Mouse (Mus musculus) liver, embryonic 12.5 days (tissue): Measurements from ENCODE around the gene 4933405O20Rik. TPM values are rescaled to one million over a fixed set of nuclear protein-coding genes. Genes with fewer than 3 reads are reported as not detected.

Source experiments
- ATAC-seq: fragments of 200-750 bp; cut with Nextera tagmentation; 2 replicates; pipeline ENCODE4 v1.8.0; 2017; ENCODE audit warnings: moderate number of reproducible peaks, mild to moderate bottlenecking, moderate library complexity
- H3K27ac ChIP-seq: fragments of 300-500 bp; sonication (generic); 2 replicates; pipeline ENCODE4 v1.5.1; 2016; ENCODE audit warnings: mild to moderate bottlenecking
- H3K27me3 ChIP-seq: fragments of 300-500 bp; sonication (generic); replicated peaks from 2 replicates; pipeline ENCODE4 v1.6.1; 2016; ENCODE audit warnings: mild to moderate bottlenecking, moderate library complexity
- H3K36me3 ChIP-seq: fragments of 300-500 bp; sonication (generic); 2 replicates; pipeline ENCODE4 v1.6.1; 2016; ENCODE audit warnings: mild to moderate bottlenecking, moderate library complexity
- H3K4me1 ChIP-seq: fragments of 300-500 bp; sonication (generic); 2 replicates; pipeline ENCODE4 v1.6.1; 2016
- H3K4me2 ChIP-seq: fragments of 300-500 bp; sonication (generic); 2 replicates; pipeline ENCODE4 v1.6.1; 2016; ENCODE audit warnings: mild to moderate bottlenecking, moderate library complexity
- H3K4me3 ChIP-seq: fragments of 300-500 bp; sonication (generic); 2 replicates; pipeline ENCODE4 v1.5.1; 2016; ENCODE audit warnings: mild to moderate bottlenecking, moderate library complexity
- H3K9ac ChIP-seq: fragments of 300-500 bp; sonication (generic); 2 replicates; pipeline ENCODE4 v1.6.1; 2016; ENCODE audit warnings: mild to moderate bottlenecking, moderate library complexity
- H3K9me3 ChIP-seq: fragments of 300-500 bp; sonication (generic); replicated peaks from 2 replicates; pipeline ENCODE4 v1.6.1; 2016; ENCODE audit warnings: mild to moderate bottlenecking, moderate library complexity
- WGBS: fragments of 180-500 bp; shearing (Covaris S2); methylation state at CpG from one replicate; pipeline ENCODE4 v1.1.7; 2016; ENCODE audit not compliant: insufficient replicate concordance; 5-methylcytosine and 5-hydroxymethylcytosine counted together
- polyA plus RNA-seq: library from polyadenylated mRNA; unstranded; fragments of >200 nt; fragmentation: Nextera tagmentation; extraction: Ambion mirVana; gene quantifications from 2 replicates; pipeline ENCODE4 v1.2.1, GENCODE M21; 2016

Gene 4933405O20Rik
- not detected in 2 replicates for polyA plus RNA-seq

DNA sequence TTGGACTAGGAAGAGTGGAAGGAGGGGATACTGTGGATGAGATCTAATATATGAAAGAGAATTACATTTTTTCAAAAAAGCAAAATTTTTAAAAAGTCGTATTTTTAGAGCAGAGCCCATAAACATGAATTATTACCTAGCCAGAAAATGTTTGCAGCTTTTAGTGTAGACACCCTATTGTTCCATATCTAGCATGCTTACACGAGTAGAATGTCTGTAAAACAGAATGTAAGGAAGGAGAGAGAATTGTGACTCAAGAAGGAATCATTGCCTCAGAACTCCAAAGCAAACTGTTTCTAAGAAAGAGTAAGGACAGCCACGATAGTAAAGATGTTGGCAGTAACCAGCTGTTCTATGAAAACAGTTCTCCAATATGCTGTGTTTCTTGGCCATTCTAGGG lies at the start of gene 4933405O20Rik:
4933405O20Rik (plus strand) TSS at position 301 of the 400 bp plus-strand sequence.
- Histone ChIP-seq H3K4me2 (no peak within 1 kb of the TSS), H3K4me3 (no peak within 1 kb of the TSS), H3K36me3 (no peaks in the 10 kb centered on the region), H3K9me3 (no peaks in the 10 kb centered on the region), H3K27me3 (no peaks in the 10 kb centered on the region), H3K4me1 (no peaks in the 10 kb centered on the region), H3K9ac (no peak within 1 kb of the TSS), H3K27ac (no peak within 1 kb of the TSS)
- no peak for ATAC-seq
- WGBS, result 46% methylated on average over 3 of the region's 3 CpGs

DNA sequence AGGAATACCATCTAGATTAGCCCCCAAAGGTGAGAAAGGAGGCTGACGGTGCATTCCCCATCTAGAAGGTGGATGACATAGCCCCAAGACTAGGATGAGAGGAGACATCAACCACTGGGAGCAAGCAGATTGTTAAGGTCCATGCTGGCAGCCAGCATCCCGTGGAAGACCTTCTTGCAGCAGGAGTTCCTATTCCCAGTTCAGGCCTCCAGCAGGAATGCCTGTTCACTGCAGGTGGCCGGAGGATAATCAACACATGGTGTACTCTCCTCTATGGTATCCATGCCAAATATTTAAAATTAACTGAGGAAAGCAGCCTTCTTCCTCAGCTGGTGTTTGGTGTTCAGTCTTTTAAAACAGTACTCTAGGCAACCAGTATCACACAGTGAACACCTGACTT lies 49.4 kb upstream of the 4933405O20Rik start:
- no peaks in the 10 kb centered on the region for H3K36me3 ChIP-seq
- H3K4me2 ChIP-seq, result no peak overlapping the region
- no peaks in the 10 kb centered on the region for H3K27me3 ChIP-seq
- H3K4me1 ChIP-seq, result no peaks in the 10 kb centered on the region
- H3K4me3 ChIP-seq, result no peak overlapping the region
- no peak overlapping the region for H3K9ac ChIP-seq
- WGBS, result 57% methylated on average over 3 of the region's 3 CpGs
- no peak for ATAC-seq
- H3K27ac ChIP-seq, result no peak overlapping the region
- H3K9me3 ChIP-seq, result no peaks in the 10 kb centered on the region

- H3K9ac ChIP-seq, result no peak overlapping the region
- 54% methylated on average over 4 of the region's 4 CpGs for WGBS
- no peak for ATAC-seq
Measured at GRCm38 (mm10) chr7:50551426-50551825, 47.6 kb upstream of the 4933405O20Rik start.

DNA sequence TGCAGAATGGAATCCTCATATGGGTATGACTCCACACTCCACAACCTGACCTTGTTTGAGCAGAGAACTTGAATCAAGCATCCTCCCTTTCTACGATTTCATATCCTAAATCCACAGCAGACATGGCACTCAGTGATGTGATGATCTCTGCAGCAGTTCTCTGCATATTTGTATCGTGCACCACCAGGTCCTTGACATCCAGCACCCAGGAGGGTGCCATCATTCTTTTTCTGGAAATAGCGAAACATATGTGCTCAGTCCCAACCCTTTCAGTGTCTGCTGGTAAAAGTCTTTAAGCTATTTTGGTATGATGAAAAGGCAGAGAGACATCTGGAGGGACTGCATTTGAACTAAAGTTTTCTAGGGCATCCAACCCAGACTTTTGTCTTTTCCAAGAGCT lies 36.3 kb upstream of the 4933405O20Rik start:
- no peaks in the 10 kb centered on the region for H3K9me3 ChIP-seq
- no peak overlapping the region for H3K9ac ChIP-seq
- H3K36me3 ChIP-seq, result no peaks in the 10 kb centered on the region
- ATAC-seq, result no peak
- no peaks in the 10 kb centered on the region for H3K27me3 ChIP-seq
- H3K27ac ChIP-seq, result no peak overlapping the region
- H3K4me3 ChIP-seq, result no peak overlapping the region
- H3K4me1 ChIP-seq, result no peaks in the 10 kb centered on the region
- H3K4me2 ChIP-seq, result no peak overlapping the region
- 61% methylated on average over 3 of the region's 3 CpGs for WGBS

More at GRCm38 (mm10) chr7:50551426-50551825, 47.6 kb upstream of the 4933405O20Rik start:
- Histone ChIP-seq H3K4me3 (no peak overlapping the region), H3K4me2 (no peak overlapping the region), H3K4me1 (no peaks in the 10 kb centered on the region), H3K27me3 (no peaks in the 10 kb centered on the region), H3K9me3 (no peaks in the 10 kb centered on the region), H3K27ac (no peak overlapping the region), H3K36me3 (no peaks in the 10 kb centered on the region)

GRCm38 (mm10) chr7:50573841-50574240 lies 25.1 kb upstream of the 4933405O20Rik start:
- H3K9me3 ChIP-seq, result no peaks in the 10 kb centered on the region
- H3K4me1 ChIP-seq, result no peaks in the 10 kb centered on the region
- ATAC-seq, result no peak
- 61% methylated on average over 7 of the region's 7 CpGs for WGBS
- H3K27ac ChIP-seq, result no peak overlapping the region
- H3K4me2 ChIP-seq, result no peak overlapping the region
- H3K9ac ChIP-seq, result no peak overlapping the region
- no peaks in the 10 kb centered on the region for H3K27me3 ChIP-seq
- no peaks in the 10 kb centered on the region for H3K36me3 ChIP-seq
- H3K4me3 ChIP-seq, result no peak overlapping the region

DNA sequence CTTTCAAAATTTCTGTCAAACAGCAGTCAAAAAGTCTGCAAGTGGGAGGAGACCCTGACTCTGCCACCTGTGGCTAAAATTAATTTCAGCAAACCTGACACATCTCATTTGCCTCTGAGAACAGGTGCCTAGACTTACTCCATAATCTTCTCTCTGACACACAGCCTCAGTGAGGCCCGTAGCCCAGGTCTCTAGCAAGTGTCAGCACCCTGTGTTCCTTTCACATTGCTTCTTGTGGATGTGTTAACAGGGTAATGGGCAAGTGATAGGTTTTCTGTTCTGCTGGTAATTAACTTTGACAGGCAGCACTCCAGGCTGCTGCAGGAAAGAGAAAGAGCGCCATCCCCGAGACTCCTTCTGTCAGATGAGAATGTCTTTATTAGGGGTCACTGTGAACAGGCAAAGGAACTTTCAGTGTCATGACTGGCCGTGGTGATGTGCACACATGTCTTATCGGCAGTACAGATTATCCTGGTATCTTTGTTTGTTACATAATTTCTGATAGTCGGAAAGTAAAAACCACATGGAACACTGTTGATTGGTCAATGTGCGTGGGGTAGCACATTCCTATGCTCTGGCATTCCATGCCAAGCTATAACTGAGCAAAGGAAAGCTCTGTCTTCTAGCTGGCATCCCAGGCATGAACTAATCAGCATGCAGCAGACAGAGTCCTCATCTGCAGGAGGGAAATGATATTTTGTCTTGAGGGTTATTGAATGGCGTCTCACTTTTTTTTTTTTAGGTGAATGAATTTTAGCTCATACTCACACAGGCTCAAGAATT lies 10.2 kb upstream of the 4933405O20Rik start:
- Histone ChIP-seq H3K36me3 (no peaks in the 10 kb centered on the region), H3K4me3 (no peak overlapping the region), H3K9ac (no peak overlapping the region), H3K4me1 (no peaks in the 10 kb centered on the region), H3K27ac (no peak overlapping the region), H3K27me3 (no peaks in the 10 kb centered on the region), H3K9me3 (no peaks in the 10 kb centered on the region), H3K4me2 (no peak overlapping the region)
- no peak for ATAC-seq
- 64% methylated on average over 8 of the region's 8 CpGs for WGBS

DNA sequence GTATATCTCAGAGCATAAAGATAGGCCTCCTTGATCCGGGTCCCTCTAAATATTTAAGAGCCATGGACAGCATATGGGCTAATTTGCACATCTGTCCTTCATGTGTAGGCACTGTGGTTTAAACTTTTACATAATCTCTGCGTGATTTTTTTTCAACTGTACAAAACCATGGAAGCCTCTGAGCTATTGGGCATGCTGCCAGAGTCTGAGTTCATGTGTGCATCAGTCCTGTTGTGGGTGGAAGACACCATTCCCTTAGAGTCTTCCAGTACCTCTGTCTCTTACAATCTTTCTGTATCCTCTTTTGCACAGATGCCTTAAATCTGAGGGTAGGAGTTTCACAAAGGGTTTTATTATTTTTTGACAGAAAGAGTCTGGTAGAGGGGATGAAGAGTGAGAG lies 15.1 kb downstream of the 4933405O20Rik start:
- no peaks in the 10 kb centered on the region for H3K27me3 ChIP-seq
- H3K4me2 ChIP-seq, result no peak overlapping the region
- ATAC-seq, result no peak
- H3K4me1 ChIP-seq, result no peaks in the 10 kb centered on the region
- no peaks in the 10 kb centered on the region for H3K36me3 ChIP-seq
- no peaks in the 10 kb centered on the region for H3K9me3 ChIP-seq
- H3K4me3 ChIP-seq, result no peak overlapping the region
- H3K27ac ChIP-seq, result no peak overlapping the region
- no peak overlapping the region for H3K9ac ChIP-seq
- 50% methylated on average over 2 of the region's 2 CpGs for WGBS

- H3K36me3 ChIP-seq, result no peaks in the 10 kb centered on the region
- no peak for ATAC-seq
- no peaks in the 10 kb centered on the region for H3K27me3 ChIP-seq
- H3K4me1 ChIP-seq, result no peaks in the 10 kb centered on the region
- H3K27ac ChIP-seq, result no peak overlapping the region
- H3K9ac ChIP-seq, result no peak overlapping the region
- 62% methylated on average over 3 of the region's 3 CpGs for WGBS
- H3K4me3 ChIP-seq, result no peak overlapping the region
- no peak overlapping the region for H3K4me2 ChIP-seq
- H3K9me3 ChIP-seq, result no peaks in the 10 kb centered on the region
Measured at GRCm38 (mm10) chr7:50629186-50629585, 30.2 kb downstream of the 4933405O20Rik start.

- Histone ChIP-seq H3K36me3 (no peaks in the 10 kb centered on the region), H3K27me3 (no peaks in the 10 kb centered on the region), H3K27ac (no peak overlapping the region), H3K9ac (no peak overlapping the region), H3K4me3 (no peak overlapping the region), H3K4me2 (no peak overlapping the region), H3K4me1 (no peaks in the 10 kb centered on the region), H3K9me3 (no peaks in the 10 kb centered on the region)
- 65% methylated on average over 2 of the region's 2 CpGs for WGBS
- ATAC-seq, result no peak
Measured at GRCm38 (mm10) chr7:50633147-50633546, 34.2 kb downstream of the 4933405O20Rik start.
